Mouse (Mus musculus) layer of hippocampus, adult 2 months (tissue): ENCODE measurements at regions not wholly inside any gene's neighbourhood (a gene's known extent, or its start where the extent isn't known, plus 50 kb on each side); places are given as distances from the start of the nearest gene placed in this dataset.
A peak's percentile ranks its signal among the peaks of the same experiment; 100 is the strongest.

Source experiments
- DNase-seq, 2 experiments: peaks; one replicate each; pipeline ENCODE4 v3.0.0; 2022; ENCODE audit warnings: low spot score in 2 of 2
- H3K27ac ChIP-seq: fragments of 200-600 bp; 2 replicates; pipeline ENCODE4 v1.8.1; 2022
- H3K4me3 ChIP-seq: fragments of 200-600 bp; 2 replicates; pipeline ENCODE4 v1.8.1; 2022; ENCODE audit warnings: mild to moderate bottlenecking
- CTCF ChIP-seq: fragments of 200-600 bp; conservative IDR thresholded peaks from 2 replicates; pipeline ENCODE4 v1.8.1; 2022; ENCODE audit warnings: antibody characterized with exemption, mild to moderate bottlenecking, moderate library complexity

DNA sequence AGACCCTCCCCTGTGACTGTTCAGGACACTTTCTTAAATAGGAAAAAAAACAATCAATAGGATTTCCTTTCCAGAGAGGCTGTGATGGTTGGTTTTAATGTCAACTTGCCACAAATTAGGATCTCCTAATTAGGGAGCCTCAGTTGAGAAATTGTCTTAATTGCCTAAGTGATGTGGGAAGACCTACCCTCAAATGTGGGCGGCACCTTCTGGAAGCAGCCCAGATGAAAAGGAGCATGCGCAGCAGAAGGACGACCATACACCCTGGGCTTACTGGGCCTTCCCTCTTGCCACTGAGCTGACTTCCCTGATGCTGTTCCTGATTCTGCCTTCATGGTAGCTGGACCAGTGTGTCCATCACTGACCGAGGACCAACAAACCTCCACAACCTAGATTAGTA lies 203.7 kb upstream of the Jade1 start:
- no peak for DNase-seq
- TF ChIP-seq CTCF, result no peak
- H3K27ac ChIP-seq, result no peak overlapping the region
- no peak overlapping the region for H3K4me3 ChIP-seq

DNA sequence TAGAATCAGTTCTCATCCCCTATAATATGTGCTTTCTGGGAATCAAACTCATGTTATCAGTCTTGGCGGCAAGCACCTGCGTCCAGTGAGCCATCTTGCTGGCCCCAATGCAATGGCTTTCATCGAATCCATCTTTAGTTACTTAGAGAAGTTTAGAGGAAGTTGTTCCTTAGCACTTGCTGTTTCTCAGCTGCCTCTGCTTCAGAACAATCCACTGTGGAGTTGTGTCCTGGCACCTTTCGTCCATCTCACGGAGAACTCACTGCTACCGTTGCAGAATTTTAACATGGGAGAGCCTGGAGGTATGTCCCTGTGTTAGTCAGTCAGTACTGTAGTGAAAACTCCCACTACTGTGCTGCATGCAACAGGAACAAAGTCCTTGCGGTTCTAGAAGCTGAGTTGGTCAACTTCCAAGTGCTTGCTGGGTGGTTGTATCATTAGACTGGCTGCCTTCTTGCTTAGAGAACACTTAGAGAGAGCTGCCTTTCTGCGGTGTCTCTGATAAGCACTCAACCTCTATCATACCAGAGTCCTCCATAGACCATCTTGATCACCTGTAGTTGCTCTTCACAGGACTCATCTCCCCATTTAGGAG lies 204.3 kb upstream of the Jade1 start:
- H3K4me3 ChIP-seq, result no peak overlapping the region
- DNase-seq, result no peak
- TF ChIP-seq CTCF, result no peak
- no peak overlapping the region for H3K27ac ChIP-seq

DNA sequence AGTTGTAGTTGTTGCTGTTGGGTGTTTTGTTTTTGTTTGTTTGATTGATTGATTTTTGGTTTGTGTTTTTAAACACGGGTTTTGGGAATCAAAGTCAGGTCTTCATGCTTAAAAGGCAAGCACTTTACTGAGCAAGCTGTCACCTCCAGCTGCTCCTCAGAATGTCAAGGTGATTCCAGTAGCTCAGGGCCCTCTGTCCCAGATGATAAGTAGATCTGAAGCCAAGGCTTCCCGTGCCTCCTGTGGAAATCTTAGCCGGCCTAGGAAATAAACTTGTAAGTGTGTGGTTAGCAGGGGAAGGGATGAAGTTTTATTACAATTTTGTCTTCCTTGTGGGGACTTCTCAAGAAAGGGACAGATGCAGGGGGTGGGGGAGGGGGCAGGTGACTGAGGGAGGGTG lies 205.2 kb upstream of the Jade1 start:
- DNase-seq, result no peak
- Histone ChIP-seq H3K4me3 (no peak overlapping the region), H3K27ac (no peak overlapping the region)
- no peak for TF ChIP-seq CTCF

DNA sequence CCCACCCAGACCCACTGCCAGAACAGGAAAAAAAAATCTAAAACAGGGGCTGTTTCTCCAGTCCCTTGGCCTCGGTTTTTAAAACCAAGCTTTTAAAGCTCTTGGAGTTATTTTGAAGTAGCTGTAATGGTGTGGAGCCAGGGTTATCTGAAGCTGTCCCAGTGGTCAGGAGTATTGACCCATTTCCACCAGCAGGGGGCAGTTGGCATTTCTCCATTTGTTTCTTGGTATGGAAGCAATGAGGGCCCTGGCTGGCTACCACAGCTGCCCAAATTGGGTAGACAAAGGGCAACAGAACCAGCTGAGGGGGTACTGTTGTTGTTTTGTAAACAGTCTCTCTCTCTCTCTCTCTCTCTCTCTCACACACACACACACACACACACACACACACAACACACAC lies 206.7 kb upstream of the Jade1 start:
- peak; percentile 70 for TF ChIP-seq CTCF
- Histone ChIP-seq H3K27ac (no peak overlapping the region), H3K4me3 (no peak overlapping the region)
- DNase-seq, result peak in 1 of 2 experiments; percentile 30

DNA sequence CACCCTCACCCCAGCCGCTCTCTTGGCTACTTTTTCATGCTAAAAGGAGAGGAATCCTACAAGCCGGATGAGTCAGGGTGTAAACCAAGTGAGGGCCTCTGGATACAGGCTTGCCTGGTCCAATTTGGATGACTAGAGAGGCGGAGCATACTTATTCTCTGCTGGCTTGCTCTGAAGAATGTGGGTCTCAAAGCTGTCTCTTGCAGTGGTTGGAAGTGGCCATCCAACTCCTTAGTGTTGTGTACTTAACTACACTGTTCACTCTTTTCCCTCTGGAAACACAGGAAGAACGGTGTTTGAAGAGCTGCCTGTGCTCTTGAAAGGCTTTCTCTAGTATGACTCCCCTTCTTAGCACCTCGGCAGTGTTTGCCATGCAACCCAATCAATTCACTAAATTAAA lies 208.7 kb upstream of the Jade1 start:
- H3K27ac ChIP-seq, result no peak overlapping the region
- no peak overlapping the region for H3K4me3 ChIP-seq
- no peak for TF ChIP-seq CTCF

DNA sequence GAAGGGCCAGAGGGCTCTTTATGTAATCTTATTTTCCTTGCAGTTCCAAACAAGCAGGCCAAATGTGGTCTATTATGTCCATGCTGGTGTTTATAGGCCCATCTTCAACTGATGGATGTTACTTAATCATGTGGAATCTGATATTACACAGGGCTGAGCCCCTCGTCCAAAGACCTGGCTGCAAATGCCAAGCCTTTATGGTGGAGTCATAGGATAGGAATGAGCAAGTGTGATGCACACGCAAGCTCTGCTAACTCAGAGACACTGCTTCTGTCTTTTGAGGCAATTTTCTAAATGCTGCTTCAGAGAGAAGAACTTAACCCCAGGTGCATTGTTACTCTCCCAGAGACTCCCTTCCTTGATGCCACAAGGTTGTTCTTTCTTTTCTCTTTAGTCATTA lies 212.1 kb upstream of the Jade1 start:
- DNase-seq, result no peak
- TF ChIP-seq CTCF, result no peak
- H3K27ac ChIP-seq, result no peak overlapping the region
- H3K4me3 ChIP-seq, result no peak overlapping the region

More for the DNA sequence above, 208.7 kb upstream of the Jade1 start:
- DNase-seq, result no peak

DNA sequence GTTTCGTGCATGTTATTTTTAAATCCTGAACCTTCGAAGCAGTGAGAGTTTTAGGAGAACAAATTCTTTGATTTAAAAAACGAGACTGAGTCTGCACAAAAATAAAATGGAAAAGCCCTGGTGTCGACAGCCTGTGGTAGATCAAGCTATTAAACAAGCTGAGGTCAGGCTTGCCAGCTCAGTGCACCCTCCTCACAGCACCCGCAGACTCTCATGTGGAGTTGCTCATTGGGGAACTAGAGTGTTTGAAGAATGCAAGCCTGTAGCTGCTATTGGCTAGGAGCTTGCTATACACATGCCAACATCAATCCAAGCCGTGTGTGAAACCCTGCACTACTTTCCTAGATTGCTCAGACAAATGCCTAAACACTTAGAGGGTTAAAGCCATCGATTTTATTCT lies 223.1 kb upstream of the Jade1 start:
- TF ChIP-seq CTCF, result no peak
- Histone ChIP-seq H3K27ac (no peak overlapping the region), H3K4me3 (no peak overlapping the region)
- DNase-seq, result no peak

DNA sequence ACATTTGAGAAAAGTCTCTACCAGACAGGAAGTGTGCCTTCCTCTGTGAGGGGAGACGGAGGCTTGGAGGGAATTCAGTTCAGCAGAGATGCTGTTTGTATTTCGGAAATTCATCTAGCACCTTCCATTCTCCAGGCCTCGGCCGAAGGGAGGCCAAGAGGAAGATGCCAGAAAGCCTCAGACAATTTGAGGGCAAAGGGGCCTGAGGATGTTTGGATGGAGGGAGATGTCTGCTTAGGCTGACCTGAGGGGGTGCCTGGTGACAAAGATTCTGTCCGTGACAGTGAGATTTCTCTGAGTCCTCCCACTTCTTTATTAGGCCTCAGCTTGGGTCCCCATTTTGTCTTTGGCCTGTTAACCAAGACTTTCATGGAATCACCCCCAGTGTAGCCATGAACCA lies 225.2 kb upstream of the Jade1 start:
- no peak overlapping the region for H3K4me3 ChIP-seq
- H3K27ac ChIP-seq, result no peak overlapping the region
- DNase-seq, result no peak
- TF ChIP-seq CTCF, result no peak

DNA sequence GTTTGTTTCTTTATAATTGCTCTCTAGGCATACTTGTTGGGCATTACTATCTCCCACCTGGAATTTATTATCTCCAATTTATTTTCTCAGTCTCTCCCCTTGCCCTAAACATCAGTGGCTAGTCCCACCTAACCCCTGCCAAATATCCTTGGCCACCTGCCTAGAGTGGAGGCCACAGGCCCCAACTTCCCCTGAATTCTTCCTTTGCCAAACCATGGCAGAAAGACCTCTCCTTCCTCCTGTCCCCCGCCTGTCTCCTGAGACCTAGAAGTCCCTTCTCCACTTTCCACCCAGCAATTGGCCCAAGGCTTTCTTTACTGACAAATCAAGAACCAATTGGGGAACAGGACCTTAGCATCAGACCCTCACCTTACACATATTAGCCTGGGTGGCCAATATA lies 226.7 kb upstream of the Jade1 start:
- no peak for DNase-seq

DNA sequence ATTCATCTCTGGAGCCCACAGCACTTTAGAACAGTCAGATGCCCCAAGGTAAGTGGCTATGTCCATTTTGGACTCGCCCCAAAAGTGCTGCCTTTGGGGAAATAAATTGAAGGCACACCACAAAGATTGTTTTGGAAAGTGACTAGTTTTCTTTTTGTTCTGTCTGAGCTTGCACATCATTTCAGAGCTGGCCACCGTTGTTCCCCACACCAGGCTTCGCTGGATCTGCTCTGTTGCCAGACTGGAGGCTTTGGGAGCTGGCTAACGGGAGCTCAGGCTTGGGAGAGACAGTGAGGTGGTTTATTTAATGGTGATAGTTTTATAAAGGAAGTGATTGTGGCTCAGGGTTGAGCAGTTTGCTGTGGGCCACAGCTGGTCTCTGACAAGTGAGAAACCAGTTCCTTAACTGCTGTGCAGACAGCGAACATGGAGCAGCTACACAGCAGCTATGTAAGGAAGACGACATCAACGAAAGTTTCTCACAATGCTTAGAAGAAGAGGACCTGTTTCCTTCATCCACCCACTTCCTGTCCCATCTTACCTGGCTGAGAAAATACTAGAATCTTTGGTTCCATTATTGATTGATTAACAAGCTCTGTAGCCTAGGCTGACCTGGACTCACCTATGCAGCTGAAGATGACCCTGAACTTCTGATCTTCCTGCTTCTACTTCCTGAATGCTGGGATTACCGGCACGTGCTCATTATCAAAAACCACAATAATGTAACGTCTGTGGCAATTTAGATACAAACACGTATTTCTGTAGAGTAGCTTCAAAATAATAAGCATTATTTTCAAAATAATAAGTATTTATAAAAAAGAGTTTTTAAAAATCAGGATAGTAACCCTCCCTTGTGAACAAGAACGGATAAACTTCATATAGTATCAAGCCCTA lies 229.1 kb upstream of the Jade1 start:
- no peak for TF ChIP-seq CTCF
- H3K27ac ChIP-seq, result no peak overlapping the region
- no peak overlapping the region for H3K4me3 ChIP-seq
- no peak for DNase-seq

More for the DNA sequence above, 226.7 kb upstream of the Jade1 start:
- Histone ChIP-seq H3K27ac (no peak overlapping the region), H3K4me3 (no peak overlapping the region)
- no peak for TF ChIP-seq CTCF

DNA sequence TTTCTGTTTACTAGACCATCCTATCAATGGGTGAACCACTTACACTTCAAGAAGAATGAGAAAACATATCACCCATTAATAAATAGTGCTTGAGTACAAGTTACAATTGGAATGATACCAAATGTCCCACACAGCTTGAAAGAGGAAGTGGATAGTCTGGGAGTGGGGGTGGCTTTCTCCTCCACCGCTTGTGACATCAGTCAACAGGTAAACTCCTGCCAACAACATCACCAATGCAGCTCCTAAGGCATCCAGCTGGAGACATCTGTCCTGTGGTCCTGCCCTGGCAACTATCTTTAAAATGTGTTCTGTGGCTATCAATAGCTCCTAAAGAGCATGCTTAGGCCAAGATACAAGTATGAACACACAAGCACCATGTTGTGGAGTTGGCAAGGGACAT lies 233.7 kb upstream of the Jade1 start:
- Histone ChIP-seq H3K27ac (no peak overlapping the region), H3K4me3 (no peak overlapping the region)
- no peak for TF ChIP-seq CTCF
- DNase-seq, result no peak

DNA sequence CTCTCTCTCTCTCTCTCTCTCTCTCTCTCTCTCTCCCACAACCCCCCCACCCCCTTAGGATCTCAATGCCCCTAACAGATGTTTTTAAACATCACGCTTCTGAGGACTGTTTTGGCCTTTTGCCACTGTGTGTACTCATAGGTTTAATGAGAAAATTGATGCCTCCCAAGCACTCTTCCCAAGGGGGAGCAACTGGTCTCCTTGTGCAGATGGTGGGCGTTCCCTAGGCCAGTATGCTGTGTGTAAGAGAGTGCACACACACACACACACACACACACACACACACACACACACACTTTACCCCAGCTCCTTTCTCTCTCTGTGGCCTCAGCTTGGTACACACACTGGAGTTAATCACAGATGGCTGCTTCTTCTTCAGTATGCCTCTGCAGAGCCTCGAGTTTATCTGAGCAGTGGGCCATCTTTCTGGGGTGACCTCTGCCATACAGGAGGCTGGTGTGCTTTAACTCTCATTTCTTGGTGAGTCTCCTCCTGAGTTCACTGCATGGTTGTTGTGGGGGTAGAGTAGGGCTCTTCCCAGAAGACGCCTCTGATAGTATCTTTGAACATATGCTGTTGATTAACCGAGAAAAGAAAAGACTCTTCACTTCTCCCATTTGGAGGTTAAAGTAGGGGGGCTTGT lies 236.2 kb upstream of the Jade1 start:
- no peak for DNase-seq
- no peak overlapping the region for H3K4me3 ChIP-seq
- TF ChIP-seq CTCF, result no peak
- no peak overlapping the region for H3K27ac ChIP-seq

DNA sequence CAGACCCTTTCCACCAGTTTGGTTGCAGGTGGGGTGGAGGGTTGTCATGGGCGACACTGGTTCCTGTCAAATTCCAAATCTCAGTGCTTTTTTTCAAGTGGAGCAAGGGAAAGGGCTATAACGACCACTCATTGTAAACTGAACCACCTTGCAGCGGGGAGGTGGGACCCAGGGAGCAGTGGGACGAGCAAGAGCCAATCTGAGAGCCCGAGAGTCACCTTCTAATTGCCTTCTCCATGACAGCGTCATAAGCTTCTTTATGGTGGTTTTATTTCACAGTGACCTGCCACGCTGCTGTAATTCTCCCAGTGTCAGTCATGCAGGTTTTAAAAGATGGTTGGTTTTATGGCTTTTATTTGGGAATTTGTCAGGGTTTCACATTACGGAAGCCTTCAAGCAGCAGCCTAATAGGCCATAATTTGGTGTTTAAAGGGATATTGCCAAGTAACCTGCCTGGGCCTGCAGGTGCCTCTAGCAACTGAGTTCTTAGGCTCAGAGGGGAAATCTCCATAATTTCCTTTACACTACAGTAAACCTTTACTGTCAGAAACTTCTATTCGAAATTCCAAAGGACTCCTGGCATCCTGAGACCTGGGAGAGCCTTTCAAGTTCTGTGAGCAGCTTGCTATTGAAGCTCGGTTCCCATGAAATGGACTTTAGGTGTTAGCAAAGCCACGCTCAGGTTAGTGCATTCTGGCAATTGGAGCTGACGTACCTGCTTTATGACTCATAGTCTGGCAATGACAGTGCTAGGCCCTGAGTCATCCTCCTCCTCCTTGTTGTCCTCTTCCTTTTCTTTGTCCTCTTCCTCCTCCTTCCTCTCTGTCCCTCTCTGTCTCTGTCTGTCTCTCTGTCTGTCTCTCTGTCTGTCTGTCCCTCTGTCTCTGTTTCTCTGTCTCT lies 235.6 kb upstream of the Pgrmc2 start:
- no peak for TF ChIP-seq CTCF
- Histone ChIP-seq H3K27ac (no peak overlapping the region), H3K4me3 (no peak overlapping the region)
- DNase-seq, result no peak
